Mouse (Mus musculus) cortical plate, adult 2 months (tissue): ENCODE data around the gene Bhlhe41. TPM values are rescaled to one million over a fixed set of nuclear protein-coding genes. Genes with fewer than 3 reads are reported as not detected.

Experiments
- H3K27ac ChIP-seq: fragments of 200-500 bp; 2 replicates; pipeline ENCODE4 v1.5.1; 2012; ENCODE audit warnings: low read length, control low read depth, inconsistent platforms; ENCODE audit not compliant: insufficient read depth
- H3K4me1 ChIP-seq: fragments of 200-500 bp; 2 replicates; pipeline ENCODE4 v1.6.1; 2011; ENCODE audit warnings: low read length; ENCODE audit not compliant: control insufficient read depth, insufficient read depth
- H3K4me3 ChIP-seq: fragments of 200-500 bp; 2 replicates; pipeline ENCODE4 v1.5.1; 2011; ENCODE audit warnings: mild to moderate bottlenecking, low read length, control low read depth; ENCODE audit not compliant: insufficient read depth
- CTCF ChIP-seq: fragments of 200-500 bp; IDR thresholded peaks from 2 replicates; pipeline ENCODE4 v1.5.1; 2011; ENCODE audit warnings: mild to moderate bottlenecking, control low read depth, low read length; ENCODE audit not compliant: insufficient read depth; ENCODE audit errors: extremely low read depth
- POLR2A ChIP-seq: fragments of 200-500 bp; IDR thresholded peaks from 2 replicates; pipeline ENCODE4 v1.6.1; 2011; ENCODE audit warnings: mild to moderate bottlenecking, low read length, control low read depth; ENCODE audit not compliant: insufficient read depth; ENCODE audit errors: extremely low read depth
- polyA plus RNA-seq: library from polyadenylated mRNA; depleted of rRNA; stranded (reverse); fragments of >200 nt; gene quantifications from 2 replicates; pipeline ENCODE4 v1.2.3, GENCODE M21; 2012

Gene Bhlhe41
- polyA plus RNA-seq, 1 experiment = 26.2 TPM

GRCm38 (mm10) chr6:145862321-145862720 lies 3.0 kb downstream of the Bhlhe41 start:
- peak overlapping the region; percentile 96; the same call in 1 of the 2 replicates for H3K27ac ChIP-seq
- no peak for TF ChIP-seq POLR2A
- no peak for TF ChIP-seq CTCF
- H3K4me1 ChIP-seq = peaks cover 4% of the 10 kb centered on the region; the same call in 1 of the 2 replicates
- peak overlapping the region; percentile 62 for H3K4me3 ChIP-seq

- no peak overlapping the region for H3K27ac ChIP-seq
- H3K4me1 ChIP-seq = peaks cover 4% of the 10 kb centered on the region; the same call in 1 of the 2 replicates
- peak overlapping the region; percentile 62 for H3K4me3 ChIP-seq
- TF ChIP-seq POLR2A (no peak), CTCF (no peak)
Measured at GRCm38 (mm10) chr6:145861462-145862227, 3.7 kb downstream of the Bhlhe41 start.

GRCm38 (mm10) chr6:145860350-145860749 lies 5.0 kb downstream of the Bhlhe41 start:
- H3K27ac ChIP-seq = no peak overlapping the region
- peak overlapping the region; percentile 3; the same call in 1 of the 2 replicates for H3K4me3 ChIP-seq

GRCm38 (mm10) chr6:145858414-145858813 lies 6.9 kb downstream of the Bhlhe41 start:
- Histone ChIP-seq H3K4me3 (no peak overlapping the region), H3K4me1 (peaks cover 11% of the 10 kb centered on the region), H3K27ac (no peak overlapping the region)
- TF ChIP-seq CTCF (no peak), POLR2A (no peak)

More at GRCm38 (mm10) chr6:145860350-145860749, 5.0 kb downstream of the Bhlhe41 start:
- H3K4me1 ChIP-seq = peaks cover 7% of the 10 kb centered on the region; the same call in 1 of the 2 replicates
- peak; percentile 20; the same call in 1 of the 2 replicates for TF ChIP-seq CTCF
- no peak for TF ChIP-seq POLR2A

GRCm38 (mm10) chr6:145857428-145857827 lies 7.9 kb downstream of the Bhlhe41 start:
- TF ChIP-seq POLR2A (no peak), CTCF (no peak)
- Histone ChIP-seq H3K4me3 (no peak overlapping the region), H3K4me1 (peaks cover 11% of the 10 kb centered on the region), H3K27ac (no peak overlapping the region)

GRCm38 (mm10) chr6:145855720-145856551 lies 9.4 kb downstream of the Bhlhe41 start:
- TF ChIP-seq CTCF (no peak), POLR2A (peak; percentile 50; the same call in 1 of the 2 replicates)
- H3K27ac ChIP-seq = peak overlapping the region; percentile 6; the same call in 1 of the 2 replicates
- H3K4me1 ChIP-seq = peaks cover 11% of the 10 kb centered on the region
- H3K4me3 ChIP-seq = peak overlapping the region; percentile 4; the same call in 1 of the 2 replicates

GRCm38 (mm10) chr6:145854756-145855155 lies 10.6 kb downstream of the Bhlhe41 start:
- Histone ChIP-seq H3K27ac (peak overlapping the region; percentile 72), H3K4me1 (peaks cover 7% of the 10 kb centered on the region), H3K4me3 (no peak overlapping the region)
- TF ChIP-seq POLR2A (no peak), CTCF (no peak)

GRCm38 (mm10) chr6:145853356-145854079 lies 11.8 kb downstream of the Bhlhe41 start:
- no peak overlapping the region for H3K4me3 ChIP-seq
- H3K27ac ChIP-seq = no peak overlapping the region
- peaks cover 7% of the 10 kb centered on the region for H3K4me1 ChIP-seq
- no peak for TF ChIP-seq POLR2A
- TF ChIP-seq CTCF = no peak

GRCm38 (mm10) chr6:145852708-145853107 lies 12.7 kb downstream of the Bhlhe41 start:
- H3K4me3 ChIP-seq = no peak overlapping the region
- no peak overlapping the region for H3K27ac ChIP-seq
- H3K4me1 ChIP-seq = peaks cover 7% of the 10 kb centered on the region
- TF ChIP-seq CTCF (no peak), POLR2A (no peak)
